Mouse (Mus musculus): Measurements from ENCODE around the gene Farsb.

The Farsb gene

DNA sequence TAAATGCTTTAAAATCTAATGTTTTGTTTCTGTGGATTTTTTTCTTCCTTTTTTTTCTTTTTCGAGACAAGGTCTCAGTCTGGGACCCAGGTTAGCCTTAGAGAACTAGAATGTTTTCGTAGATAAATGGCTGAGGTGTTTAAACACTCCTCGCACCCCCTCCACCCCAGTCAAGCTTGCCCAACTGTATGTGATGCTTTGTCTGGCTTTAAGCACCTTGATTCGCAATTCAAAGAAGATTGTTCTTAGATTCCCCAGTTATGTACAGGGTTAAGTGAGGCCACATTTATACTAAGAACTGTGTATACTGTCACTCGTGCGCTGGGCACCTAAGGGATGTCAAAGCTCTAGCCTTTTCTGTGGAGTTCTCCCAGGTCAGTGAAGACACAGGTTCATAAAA lies 68.4 kb downstream of the Farsb start:
- DNase-seq (ENCODE audit: low read depth, low spot score): peak; percentile 44

DNA sequence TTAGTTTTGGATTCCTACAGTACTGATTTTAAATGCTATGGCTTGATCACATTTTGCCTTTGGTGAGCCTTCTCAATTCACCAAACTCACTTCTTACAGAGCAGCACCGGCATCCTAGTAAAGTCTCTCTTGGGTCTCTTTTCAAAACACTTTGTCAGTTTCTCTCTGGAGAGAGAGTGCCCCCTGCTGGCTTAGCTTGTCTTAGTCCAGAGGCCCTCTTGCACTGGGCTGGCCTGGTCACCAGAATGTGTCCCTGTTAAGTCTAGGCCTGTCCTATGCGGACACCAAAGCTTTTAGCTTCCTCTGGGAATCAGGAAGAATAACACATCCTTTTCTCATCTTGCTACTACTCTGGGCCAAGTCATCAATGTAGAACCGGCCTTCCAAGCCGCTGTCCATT lies 69.1 kb downstream of the Farsb start:
- DNase-seq (ENCODE audit: low read depth, low spot score): peak; percentile 51

DNA sequence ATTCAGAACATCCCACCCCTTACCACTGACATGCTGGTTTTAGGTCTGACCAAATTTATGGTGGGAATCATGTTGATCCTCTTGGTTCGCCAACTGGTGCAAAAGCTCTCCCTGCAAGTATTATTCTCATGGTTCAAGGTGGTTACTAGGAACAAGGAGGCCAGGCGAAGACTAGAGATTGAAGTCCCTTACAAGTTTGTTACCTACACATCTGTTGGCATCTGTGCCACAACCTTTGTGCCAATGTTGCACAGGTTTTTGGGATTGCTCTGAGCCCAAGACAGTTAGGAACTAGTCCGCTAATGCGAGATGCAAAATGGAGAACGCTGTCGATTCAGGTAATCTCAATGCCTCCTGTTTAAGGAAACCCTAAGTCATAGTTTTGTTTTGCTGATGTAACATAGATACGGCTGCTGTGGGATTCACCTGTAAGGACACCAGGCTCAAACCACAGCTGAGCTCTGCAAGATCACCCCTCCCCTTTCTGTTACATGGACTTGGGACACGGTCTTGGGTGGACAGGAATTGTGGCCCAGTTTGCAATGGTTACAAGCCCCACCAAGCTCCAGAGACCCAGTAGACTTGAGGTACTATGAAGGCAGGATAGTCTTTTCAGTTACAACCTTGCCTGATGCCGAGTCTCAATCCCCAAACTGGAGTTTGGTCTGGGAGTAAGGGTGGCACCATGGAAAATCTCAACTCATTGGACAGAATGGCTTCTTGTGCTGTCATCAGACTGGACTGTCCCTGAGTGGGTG lies 71.4 kb downstream of the Farsb start:
- DNase-seq (ENCODE audit: low read depth, low spot score): no peak

DNA sequence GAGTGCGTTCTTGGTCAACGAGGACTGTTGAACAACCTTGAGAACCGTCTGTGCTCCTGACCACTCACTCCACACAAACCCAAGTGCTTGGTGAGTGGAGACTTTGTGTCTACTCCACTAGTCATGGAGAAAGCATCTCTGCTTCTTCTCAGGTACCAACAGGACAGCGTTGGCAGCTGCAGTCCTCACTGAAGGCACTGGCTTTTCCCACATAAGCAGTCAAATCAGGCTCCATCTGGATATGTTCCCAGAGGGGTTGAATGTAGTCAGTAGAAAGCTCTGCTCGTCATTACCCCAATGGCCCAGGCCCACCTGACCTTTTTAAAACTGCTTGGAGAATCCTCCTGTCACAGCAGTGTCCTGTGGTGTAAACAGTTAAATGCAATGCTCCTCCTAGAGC lies 74.3 kb downstream of the Farsb start:
- no peak for DNase-seq (ENCODE audit: low read depth, low spot score)

DNA sequence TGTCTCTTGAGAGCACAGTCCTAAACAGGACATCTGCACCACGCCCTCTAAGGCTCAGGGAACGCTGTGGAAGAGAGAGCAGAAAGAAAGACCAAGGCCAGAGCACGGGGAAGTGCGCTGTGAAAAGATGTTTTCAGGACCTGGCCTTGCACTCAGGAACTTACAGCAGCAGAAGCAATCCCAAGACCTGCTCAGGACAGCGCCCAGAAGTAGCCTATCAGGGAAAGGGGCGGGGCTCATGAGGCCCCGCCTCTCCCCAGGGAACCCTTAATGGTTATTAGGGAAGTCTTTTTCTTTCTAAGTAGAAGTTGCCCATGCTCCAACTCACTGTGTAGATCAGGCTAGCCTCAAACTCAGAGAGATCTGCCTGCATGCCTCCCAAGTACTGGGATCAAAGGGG lies 76.0 kb downstream of the Farsb start:
- DNase-seq (ENCODE audit: low read depth, low spot score): peak; percentile 79

DNA sequence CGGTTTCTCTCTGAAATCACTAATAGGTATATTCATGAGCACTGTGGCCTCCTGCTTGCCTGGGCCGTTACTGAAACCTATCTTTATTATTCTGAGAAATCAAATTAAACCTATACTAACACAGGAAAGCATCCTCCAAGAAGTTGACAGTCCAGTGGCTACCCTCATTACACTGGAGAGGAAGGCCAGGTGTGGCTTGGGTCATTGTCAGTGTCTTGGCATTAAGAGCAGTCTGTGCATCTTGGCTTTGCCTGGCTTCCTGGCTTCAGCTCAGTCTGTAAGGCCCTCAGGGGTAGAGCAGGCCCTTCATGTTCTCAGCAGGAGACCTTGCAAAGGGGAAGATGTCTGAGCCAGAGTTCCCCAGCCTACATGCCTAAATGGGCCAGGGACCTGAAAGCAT lies 79.3 kb downstream of the Farsb start:
- peak; percentile 31 for DNase-seq (ENCODE audit: low read depth, low spot score)

DNA sequence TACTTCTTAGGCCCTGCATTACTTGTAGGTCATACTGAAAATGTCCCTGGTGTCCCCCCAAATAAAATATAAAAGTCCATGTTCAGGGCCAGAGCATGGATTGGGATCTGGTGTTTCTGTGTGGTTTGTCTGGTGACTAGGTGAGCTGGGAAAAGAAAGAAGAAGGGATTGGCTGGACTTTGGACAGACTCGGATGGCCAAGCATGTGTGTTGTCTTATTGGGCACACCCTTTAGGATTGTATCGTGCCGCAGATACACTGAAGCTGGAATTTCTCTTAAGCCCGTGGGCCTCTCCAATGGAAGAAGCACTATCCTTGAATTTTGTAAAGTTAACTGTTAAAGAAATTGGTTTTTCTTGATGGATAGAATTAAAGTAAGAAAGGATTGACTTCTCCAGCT lies 87.3 kb downstream of the Farsb start:
- no peak for DNase-seq (ENCODE audit: low read depth, low spot score)

DNA sequence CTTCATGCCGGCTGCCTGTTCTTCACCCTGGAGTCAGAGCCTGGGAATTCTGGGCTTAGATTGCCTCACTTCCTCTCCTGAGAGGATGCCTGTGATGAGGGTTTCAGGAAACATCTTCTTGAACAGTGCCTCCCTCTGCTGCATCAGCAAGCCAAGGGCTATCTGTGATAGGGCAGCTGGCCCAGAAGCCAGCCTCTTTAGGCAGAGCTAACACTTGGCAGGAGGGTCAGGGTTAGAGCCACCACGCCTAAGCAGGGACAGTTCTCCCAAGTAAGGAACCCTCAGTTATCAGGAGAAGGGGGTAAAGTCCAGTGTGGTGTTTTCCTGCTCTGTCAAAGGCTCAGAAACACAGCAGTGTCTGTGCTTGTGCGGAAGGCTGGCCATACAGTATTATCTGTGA lies 88.9 kb downstream of the Farsb start:
- no peak for DNase-seq (ENCODE audit: low read depth, low spot score)

DNA sequence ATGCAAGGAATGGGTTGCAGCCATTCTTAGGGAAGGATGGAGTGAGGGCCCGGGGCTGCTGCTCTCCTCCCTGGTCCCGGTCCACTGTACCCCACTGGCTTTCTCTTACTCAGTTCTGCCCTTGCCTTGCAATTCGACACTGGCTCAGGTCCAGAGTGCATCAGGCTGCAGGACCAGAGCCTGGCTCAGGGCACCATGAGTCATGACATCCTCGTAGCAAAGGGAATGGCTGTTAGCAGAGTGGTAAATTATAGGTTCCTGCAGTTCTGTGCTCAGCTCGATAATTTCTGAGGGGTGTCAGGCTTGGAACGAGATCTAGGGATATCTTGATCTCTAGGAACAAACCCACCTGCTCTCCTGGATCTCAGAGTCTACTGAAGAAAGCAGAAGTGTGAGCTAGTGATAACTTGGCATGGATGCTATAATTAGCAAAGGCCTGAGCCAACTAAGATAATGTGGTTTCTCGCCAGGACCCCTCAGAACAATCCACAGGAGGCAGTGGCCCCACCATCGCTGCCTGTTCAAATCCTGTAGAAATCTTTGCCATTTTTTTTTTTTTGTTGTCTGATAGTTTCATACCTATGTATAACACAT lies 92.3 kb downstream of the Farsb start:
- DNase-seq (ENCODE audit: low read depth, low spot score): no peak

DNA sequence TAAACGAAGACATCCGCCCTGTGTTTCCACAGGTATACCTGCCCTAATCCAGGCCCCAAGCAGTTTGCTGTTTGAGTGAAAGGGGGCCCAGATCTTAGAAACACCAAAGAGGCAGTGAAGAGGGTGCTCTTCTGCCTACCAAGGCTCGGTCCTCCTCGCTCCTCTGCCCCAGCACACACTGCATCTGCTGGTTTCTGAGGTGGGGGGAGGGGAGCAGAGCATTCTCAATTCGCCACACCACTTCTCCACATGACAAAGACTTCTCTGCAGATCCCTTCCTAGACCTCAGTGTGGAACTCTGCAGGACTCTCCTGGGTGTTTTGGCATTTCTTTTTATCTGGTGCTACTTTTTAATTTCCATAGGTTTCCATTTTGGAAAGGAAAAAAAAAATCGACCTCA lies 93.0 kb downstream of the Farsb start:
- no peak for DNase-seq (ENCODE audit: low read depth, low spot score)

DNA sequence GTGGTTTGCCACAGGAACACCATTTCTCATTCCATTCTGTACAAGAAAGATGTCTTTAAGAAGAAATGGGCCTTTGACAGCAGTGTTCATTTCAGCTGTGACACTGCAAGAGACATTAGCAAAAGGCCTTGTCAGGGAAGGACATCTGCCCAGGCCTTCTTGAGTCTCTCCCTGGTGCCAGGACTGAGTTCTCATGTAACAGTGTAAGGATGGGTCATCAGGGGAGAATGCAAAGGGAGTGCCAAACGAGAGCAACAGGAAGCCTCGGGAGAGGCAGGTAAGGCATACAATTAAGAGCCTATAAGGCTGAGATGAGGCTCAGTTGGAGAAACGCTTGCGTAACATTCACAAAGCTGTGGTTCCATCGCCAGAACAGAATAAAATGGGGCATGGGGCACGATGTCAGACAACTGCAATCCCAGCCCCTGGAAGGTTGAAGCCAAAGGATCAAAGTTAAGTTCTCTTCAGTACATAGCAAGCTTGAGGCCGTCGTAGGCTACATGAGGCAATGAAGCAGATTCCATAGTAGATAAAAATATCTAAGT lies 93.4 kb downstream of the Farsb start:
- no peak for DNase-seq (ENCODE audit: low read depth, low spot score)

DNA sequence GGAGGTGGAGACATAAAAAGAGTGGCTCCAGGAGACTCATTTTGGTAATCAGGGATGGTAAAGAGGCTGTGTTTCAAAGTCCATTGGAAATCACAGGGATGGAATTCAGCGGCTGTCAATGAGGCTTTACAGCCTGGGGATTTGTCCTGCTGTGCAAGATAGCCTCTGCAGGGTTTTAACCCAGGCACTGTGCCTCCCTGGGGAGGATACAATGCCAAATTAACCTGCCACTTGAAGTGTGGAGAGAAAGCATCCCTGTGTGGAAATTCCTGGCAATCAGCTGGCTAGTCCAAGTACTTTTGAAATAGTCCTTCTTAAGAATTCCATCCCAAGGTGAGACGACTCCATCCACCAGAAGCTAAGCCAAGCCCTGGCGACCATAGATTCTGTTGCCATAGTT lies 99.8 kb downstream of the Farsb start:
- DNase-seq (ENCODE audit: low read depth, low spot score): peak; percentile 23

DNA sequence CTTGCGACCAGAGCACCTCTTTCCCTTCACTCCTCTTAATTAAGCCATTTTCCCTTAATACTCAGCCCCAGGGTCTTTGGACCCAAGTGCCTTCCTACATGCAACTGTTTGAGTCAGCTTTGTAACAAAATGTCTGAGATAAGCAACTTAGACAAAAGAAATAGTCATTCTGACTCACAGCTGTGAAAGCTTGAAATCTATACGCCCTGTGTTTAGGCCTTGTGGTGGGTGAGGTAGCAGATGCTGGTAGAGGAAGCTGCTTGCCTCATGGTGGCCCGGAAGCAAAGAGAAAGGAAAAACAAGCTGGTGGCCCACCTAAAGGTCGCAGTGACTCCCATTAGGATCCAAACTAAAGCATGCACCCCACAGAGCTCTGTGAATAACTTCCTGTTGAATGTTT lies 100.8 kb downstream of the Farsb start:
- no peak for DNase-seq (ENCODE audit: low read depth, low spot score)

DNA sequence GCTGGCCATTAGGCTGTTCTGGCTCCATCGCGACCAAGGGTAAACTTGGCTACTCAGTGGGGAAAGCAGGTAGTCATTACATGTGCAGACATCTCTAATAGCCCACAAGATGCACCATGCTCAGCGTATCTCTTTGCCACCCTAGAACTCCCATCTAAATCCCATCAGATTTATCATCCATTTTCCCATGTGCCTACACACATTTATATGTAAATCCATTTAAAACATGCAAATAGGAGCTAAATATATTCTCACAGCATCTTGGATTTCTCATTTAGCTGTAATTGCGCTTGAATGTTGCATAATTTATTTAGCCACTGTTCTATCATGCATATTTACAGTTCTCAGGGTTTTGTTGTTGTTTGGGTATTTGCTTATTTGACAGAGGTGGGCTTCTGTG lies 107.7 kb downstream of the Farsb start:
- no peak for DNase-seq (ENCODE audit: low read depth, low spot score)

DNA sequence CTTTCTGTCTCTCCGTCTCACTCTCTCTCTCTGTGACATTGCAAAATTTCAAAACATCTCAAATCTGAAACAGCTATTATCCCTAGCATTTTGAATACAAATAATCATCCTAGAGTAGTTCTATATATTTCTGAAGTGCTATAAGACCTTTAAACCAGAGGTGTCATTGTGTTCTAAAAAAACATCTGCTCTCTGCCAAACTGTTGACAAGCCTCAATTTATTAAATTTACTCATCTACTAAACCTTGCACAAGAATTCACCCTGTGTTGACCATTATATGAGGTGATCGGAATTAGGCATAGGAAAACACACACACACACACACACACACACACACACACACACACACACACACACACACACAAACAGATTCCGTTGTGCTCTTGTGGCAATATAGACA lies 113.6 kb downstream of the Farsb start:
- no peak for DNase-seq (ENCODE audit: low read depth, low spot score)

DNA sequence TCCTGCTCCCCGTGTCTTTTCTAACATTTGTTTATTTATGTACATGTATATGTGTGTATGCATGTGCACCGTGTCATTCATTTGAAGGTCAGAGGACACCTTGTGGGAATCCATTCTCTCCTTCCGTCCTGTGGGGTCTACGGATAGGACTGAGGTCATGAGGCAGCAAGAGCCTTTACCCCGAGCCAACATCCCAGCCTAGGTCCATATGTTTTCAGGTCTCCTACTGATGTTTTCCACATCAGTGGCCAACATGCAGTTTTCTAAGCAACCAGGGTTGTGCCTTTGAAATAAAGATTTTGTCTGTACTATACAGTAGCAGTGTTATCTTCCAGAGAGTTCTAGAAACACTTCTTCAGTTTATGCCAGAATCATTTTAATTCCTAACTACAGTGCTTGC lies 114.9 kb downstream of the Farsb start:
- no peak for DNase-seq (ENCODE audit: low read depth, low spot score)

DNA sequence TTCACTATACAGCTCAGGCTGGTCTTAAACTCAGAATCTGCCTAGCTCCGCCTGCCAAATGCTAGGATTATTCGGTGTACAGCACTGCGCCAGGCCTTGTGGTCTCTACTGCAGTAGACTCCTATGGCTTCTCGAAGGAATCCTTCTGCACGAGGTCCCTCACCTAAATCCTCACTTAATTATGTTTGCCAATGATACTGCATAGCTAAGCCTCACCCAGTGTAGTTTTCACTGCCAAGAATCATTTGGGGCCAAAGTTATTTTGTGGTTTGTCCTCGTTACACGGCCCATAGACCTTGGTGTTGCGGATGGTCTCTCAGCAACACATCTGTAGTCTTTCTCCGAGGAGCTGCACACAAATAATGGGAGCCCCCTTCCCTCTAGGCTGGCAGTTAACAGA lies 116.4 kb downstream of the Farsb start:
- DNase-seq (ENCODE audit: low read depth, low spot score): no peak

DNA sequence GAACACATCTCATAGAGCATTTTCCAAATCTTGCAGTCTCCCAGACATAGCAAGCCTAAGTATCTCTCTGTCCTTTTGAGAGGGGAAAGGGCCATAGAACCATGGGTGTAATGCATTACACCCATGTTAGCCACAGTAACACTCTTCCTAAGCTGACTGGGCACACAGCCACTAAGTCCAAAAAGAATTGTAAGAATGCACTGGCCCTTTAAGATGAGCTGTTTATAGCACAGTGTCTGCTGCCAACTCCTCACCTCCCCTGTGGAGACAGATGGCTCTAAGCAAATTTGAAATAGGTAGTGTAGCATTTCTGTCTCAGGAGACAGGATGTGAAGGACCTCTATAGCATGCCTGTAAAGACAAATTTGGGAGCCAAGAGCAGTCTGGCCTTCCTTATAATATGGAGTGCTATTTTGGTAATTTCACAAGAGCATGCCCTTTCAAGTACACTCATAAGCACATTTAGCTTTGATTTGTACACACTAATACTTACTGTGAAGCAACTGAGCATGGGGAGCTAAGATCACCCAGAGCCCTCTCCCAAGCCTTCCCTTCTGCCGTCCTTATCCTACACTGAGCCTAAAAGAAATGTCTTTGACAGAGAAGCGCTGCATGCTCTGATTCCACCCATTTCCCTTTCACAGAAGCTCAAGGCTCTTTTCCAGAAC lies 117.0 kb downstream of the Farsb start:
- no peak for DNase-seq (ENCODE audit: low read depth, low spot score)

DNA sequence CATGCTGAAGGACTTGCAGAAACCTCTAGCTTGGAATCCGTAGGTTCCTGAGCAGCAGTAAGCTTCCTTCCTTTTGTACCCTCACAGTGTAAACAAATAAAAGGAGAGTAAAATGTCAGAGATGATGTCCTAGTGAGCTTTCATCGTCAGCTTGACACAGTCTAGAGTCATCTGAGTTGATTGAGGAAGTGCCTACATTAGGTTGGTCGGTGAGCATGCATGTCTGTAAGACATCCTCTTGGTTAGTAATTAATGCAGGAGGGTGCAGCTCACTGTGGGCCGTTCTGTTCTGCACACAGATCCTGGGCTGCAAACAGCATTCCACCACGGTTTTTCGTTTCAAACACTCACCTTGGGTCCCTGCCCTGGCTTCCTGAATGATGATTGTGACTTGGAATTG lies 118.6 kb downstream of the Farsb start:
- DNase-seq (ENCODE audit: low read depth, low spot score): no peak

Measured in ZHBTc4 (cell line).